Mouse (Mus musculus) heart, embryonic 11.5 days (tissue): ENCODE data around the gene Abhd10. TPM values are rescaled to one million over a fixed set of nuclear protein-coding genes. Genes with fewer than 3 reads are reported as not detected.

Experiments
- ATAC-seq: fragments of 200-750 bp; cut with Nextera tagmentation; replicated peaks from 2 replicates; pipeline ENCODE4 v1.8.0; 2017; ENCODE audit warnings: moderate library complexity; ENCODE audit not compliant: insufficient number of reproducible peaks, low FRiP score, low TSS enrichment
- H3K27ac ChIP-seq: fragments of 300-500 bp; sonication (generic); 2 replicates; pipeline ENCODE4 v1.5.1; 2014; ENCODE audit warnings: mild to moderate bottlenecking, low read depth, low read length
- H3K27me3 ChIP-seq: fragments of 300-500 bp; sonication (generic); 2 replicates; pipeline ENCODE4 v1.6.1; 2014; ENCODE audit warnings: mild to moderate bottlenecking, low read length, mixed read lengths; ENCODE audit not compliant: control insufficient read depth, insufficient read depth
- H3K36me3 ChIP-seq: fragments of 300-500 bp; sonication (generic); 2 replicates; pipeline ENCODE4 v1.6.1; 2014; ENCODE audit warnings: mild to moderate bottlenecking, low read length, moderate library complexity, mixed read lengths; ENCODE audit not compliant: control insufficient read depth, insufficient read depth
- H3K4me1 ChIP-seq: fragments of 300-500 bp; sonication (generic); 2 replicates; pipeline ENCODE4 v1.6.1; 2014; ENCODE audit warnings: low read length; ENCODE audit not compliant: control insufficient read depth, insufficient read depth
- H3K4me2 ChIP-seq: fragments of 300-500 bp; sonication (generic); 2 replicates; pipeline ENCODE4 v1.6.1; 2014; ENCODE audit warnings: mild to moderate bottlenecking, moderate library complexity
- H3K4me3 ChIP-seq: fragments of 300-500 bp; sonication (generic); 2 replicates; pipeline ENCODE4 v1.5.1; 2014; ENCODE audit warnings: low read depth, low read length
- H3K9ac ChIP-seq: fragments of 300-500 bp; sonication (generic); 2 replicates; pipeline ENCODE4 v1.6.1; 2014; ENCODE audit warnings: mild to moderate bottlenecking, low read depth, low read length, moderate library complexity
- H3K9me3 ChIP-seq: fragments of 300-500 bp; sonication (generic); replicated peaks from 2 replicates; pipeline ENCODE4 v1.6.1; 2016; ENCODE audit warnings: low read length; ENCODE audit not compliant: control insufficient read depth
- WGBS: fragments of 180-500 bp; shearing (Covaris S2); extraction: QIAGEN DNeasy Blood & Tissue Kit; methylation state at CpG from one replicate; pipeline ENCODE4 v1.1.7; 2014; ENCODE audit not compliant: insufficient replicate concordance; 5-methylcytosine and 5-hydroxymethylcytosine counted together
- polyA plus RNA-seq: library from polyadenylated mRNA; unstranded; fragments of >200 nt; fragmentation: Nextera tagmentation; extraction: Ambion mirVana; gene quantifications from 2 replicates; pipeline ENCODE4 v1.2.1, GENCODE M21; 2014

The Abhd10 gene
- polyA plus RNA-seq, 1 experiment from 2014 or later = 29.3 TPM

GRCm38 (mm10) chr16:45767853-45768640 lies 25.3 kb upstream of the Abhd10 start:
- Histone ChIP-seq H3K27ac (no peak overlapping the region), H3K4me2 (no peak overlapping the region), H3K9me3 (no peaks in the 10 kb centered on the region), H3K4me1 (no peaks in the 10 kb centered on the region; the same call in 1 of the 2 replicates), H3K4me3 (no peak overlapping the region), H3K27me3 (no peaks in the 10 kb centered on the region), H3K36me3 (peaks cover 8% of the 10 kb centered on the region), H3K9ac (no peak overlapping the region)
- ATAC-seq = no peak
- WGBS = 61% methylated on average over 10 of the region's 10 CpGs

- Histone ChIP-seq H3K9ac (no peak overlapping the region), H3K4me2 (no peak overlapping the region), H3K4me1 (peaks cover 2% of the 10 kb centered on the region; the same call in 1 of the 2 replicates), H3K36me3 (peaks cover 9% of the 10 kb centered on the region), H3K9me3 (no peaks in the 10 kb centered on the region), H3K4me3 (no peak overlapping the region), H3K27me3 (no peaks in the 10 kb centered on the region), H3K27ac (no peak overlapping the region)
- no peak for ATAC-seq
- 68% methylated on average over 4 of the region's 4 CpGs for WGBS
Measured at GRCm38 (mm10) chr16:45767434-45767833, 24.7 kb upstream of the Abhd10 start.

GRCm38 (mm10) chr16:45765801-45766494 lies 23.2 kb upstream of the Abhd10 start:
- Histone ChIP-seq H3K4me1 (peaks cover 2% of the 10 kb centered on the region; the same call in 1 of the 2 replicates), H3K9ac (no peak overlapping the region), H3K27me3 (no peaks in the 10 kb centered on the region), H3K4me3 (no peak overlapping the region), H3K27ac (no peak overlapping the region), H3K9me3 (no peaks in the 10 kb centered on the region), H3K4me2 (no peak overlapping the region), H3K36me3 (peaks cover 6% of the 10 kb centered on the region)
- no peak for ATAC-seq
- WGBS = 82% methylated on average over 7 of the region's 7 CpGs

GRCm38 (mm10) chr16:45765102-45765501 lies 22.3 kb upstream of the Abhd10 start:
- WGBS = 72% methylated on average over 3 of the region's 3 CpGs
- ATAC-seq = no peak
- no peak overlapping the region for H3K27ac ChIP-seq

GRCm38 (mm10) chr16:45762859-45763505 lies 20.2 kb upstream of the Abhd10 start:
- Histone ChIP-seq H3K9ac (no peak overlapping the region), H3K36me3 (peaks cover 4% of the 10 kb centered on the region), H3K9me3 (no peaks in the 10 kb centered on the region), H3K4me1 (peaks cover 2% of the 10 kb centered on the region; the same call in 1 of the 2 replicates), H3K4me3 (no peak overlapping the region), H3K27me3 (no peaks in the 10 kb centered on the region), H3K27ac (0 out of 2 replicates have a peak overlapping the region, but pooled peaks have one; percentile 35), H3K4me2 (no peak overlapping the region; the same call in 1 of the 2 replicates)
- WGBS = 55% methylated on average over 13 of the region's 13 CpGs
- ATAC-seq = no peak

More at GRCm38 (mm10) chr16:45765102-45765501, 22.3 kb upstream of the Abhd10 start:
- H3K4me1 ChIP-seq = peaks cover 2% of the 10 kb centered on the region; the same call in 1 of the 2 replicates
- no peak overlapping the region for H3K4me3 ChIP-seq
- H3K36me3 ChIP-seq = peaks cover 4% of the 10 kb centered on the region
- H3K27me3 ChIP-seq = no peaks in the 10 kb centered on the region
- H3K9me3 ChIP-seq = no peaks in the 10 kb centered on the region
- H3K9ac ChIP-seq = no peak overlapping the region
- H3K4me2 ChIP-seq = no peak overlapping the region

- Histone ChIP-seq H3K36me3 (peaks cover 7% of the 10 kb centered on the region), H3K27ac (no peak overlapping the region), H3K4me2 (no peak overlapping the region), H3K9me3 (no peaks in the 10 kb centered on the region), H3K27me3 (no peaks in the 10 kb centered on the region), H3K4me3 (no peak overlapping the region), H3K4me1 (peaks cover 2% of the 10 kb centered on the region; the same call in 1 of the 2 replicates), H3K9ac (no peak overlapping the region)
- WGBS = 80% methylated on average over 1 of the region's 1 CpGs
- ATAC-seq = no peak
Measured at GRCm38 (mm10) chr16:45761425-45761824, 18.7 kb upstream of the Abhd10 start.

- Histone ChIP-seq H3K9me3 (no peaks in the 10 kb centered on the region), H3K9ac (no peak overlapping the region), H3K27ac (no peak overlapping the region), H3K4me3 (no peak overlapping the region), H3K4me2 (no peak overlapping the region), H3K27me3 (no peaks in the 10 kb centered on the region), H3K36me3 (peaks cover 5% of the 10 kb centered on the region), H3K4me1 (peaks cover 2% of the 10 kb centered on the region; the same call in 1 of the 2 replicates)
- no peak for ATAC-seq
- 79% methylated on average over 9 of the region's 9 CpGs for WGBS
Measured at GRCm38 (mm10) chr16:45758726-45759269, 16.0 kb upstream of the Abhd10 start.

GRCm38 (mm10) chr16:45757421-45758078 lies 14.8 kb upstream of the Abhd10 start:
- H3K27ac ChIP-seq = peak overlapping the region; percentile 82
- no peaks in the 10 kb centered on the region for H3K4me1 ChIP-seq
- no peak overlapping the region for H3K4me2 ChIP-seq
- ATAC-seq = peak; percentile 49; the same call in 1 of the 2 replicates
- no peak overlapping the region for H3K4me3 ChIP-seq
- 65% methylated on average over 12 of the region's 12 CpGs for WGBS
- H3K9me3 ChIP-seq = no peaks in the 10 kb centered on the region
- no peaks in the 10 kb centered on the region for H3K27me3 ChIP-seq
- H3K9ac ChIP-seq = no peak overlapping the region
- 0 out of 2 replicates have a peak, but pooled peaks cover 3% of the 10 kb centered on the region for H3K36me3 ChIP-seq
